Mouse (Mus musculus) kidney, embryonic 16.5 days (tissue): Measurements from ENCODE around the gene Usp7. TPM values are rescaled to one million over a fixed set of nuclear protein-coding genes. Genes with fewer than 3 reads are reported as not detected.

ENCODE experiments used
- ATAC-seq: fragments of 200-750 bp; cut with Nextera tagmentation; 2 replicates; pipeline ENCODE4 v1.8.0; 2017; ENCODE audit warnings: moderate TSS enrichment; ENCODE audit not compliant: low FRiP score, low TSS enrichment
- H3K27ac ChIP-seq: fragments of 300-500 bp; sonication (generic); 2 replicates; pipeline ENCODE4 v1.5.1; 2014; ENCODE audit warnings: low read length
- H3K27me3 ChIP-seq: fragments of 300-500 bp; sonication (generic); 2 replicates; pipeline ENCODE4 v1.6.1; 2014; ENCODE audit warnings: low read length, control low read depth, mixed read lengths; ENCODE audit not compliant: insufficient read depth
- H3K36me3 ChIP-seq: fragments of 300-500 bp; sonication (generic); 2 replicates; pipeline ENCODE4 v1.6.1; 2014; ENCODE audit warnings: low read length, control low read depth, mixed read lengths; ENCODE audit not compliant: insufficient read depth
- H3K4me1 ChIP-seq: fragments of 300-500 bp; sonication (generic); 2 replicates; pipeline ENCODE4 v1.6.1; 2014; ENCODE audit warnings: low read length, control low read depth, mixed read lengths; ENCODE audit not compliant: insufficient read depth
- H3K4me2 ChIP-seq: fragments of 300-500 bp; sonication (generic); replicated peaks from 2 replicates; pipeline ENCODE4 v1.6.1; 2014; ENCODE audit warnings: low read depth, low read length
- H3K4me3 ChIP-seq: fragments of 300-500 bp; sonication (generic); 2 replicates; pipeline ENCODE4 v1.5.1; 2014; ENCODE audit warnings: mild to moderate bottlenecking, low read length
- H3K9ac ChIP-seq: fragments of 300-500 bp; sonication (generic); replicated peaks from 2 replicates; pipeline ENCODE4 v1.6.1; 2014; ENCODE audit warnings: low read length
- H3K9me3 ChIP-seq: fragments of 300-500 bp; sonication (generic); 2 replicates; pipeline ENCODE4 v1.6.1; 2016; ENCODE audit warnings: low read length, control low read depth
- WGBS: fragments of 180-500 bp; shearing (Covaris S2); extraction: QIAGEN DNeasy Blood & Tissue Kit; methylation state at CpG from one replicate; pipeline ENCODE4 v1.1.7; 2014; 5-methylcytosine and 5-hydroxymethylcytosine counted together
- polyA plus RNA-seq: library from polyadenylated mRNA; unstranded; fragments of >200 nt; fragmentation: Nextera tagmentation; extraction: Ambion mirVana; gene quantifications from 2 replicates; pipeline ENCODE4 v1.2.1, GENCODE M21; 2015

Usp7 gene
- polyA plus RNA-seq, 1 experiment from 2014 or later, result 23.8 TPM

DNA sequence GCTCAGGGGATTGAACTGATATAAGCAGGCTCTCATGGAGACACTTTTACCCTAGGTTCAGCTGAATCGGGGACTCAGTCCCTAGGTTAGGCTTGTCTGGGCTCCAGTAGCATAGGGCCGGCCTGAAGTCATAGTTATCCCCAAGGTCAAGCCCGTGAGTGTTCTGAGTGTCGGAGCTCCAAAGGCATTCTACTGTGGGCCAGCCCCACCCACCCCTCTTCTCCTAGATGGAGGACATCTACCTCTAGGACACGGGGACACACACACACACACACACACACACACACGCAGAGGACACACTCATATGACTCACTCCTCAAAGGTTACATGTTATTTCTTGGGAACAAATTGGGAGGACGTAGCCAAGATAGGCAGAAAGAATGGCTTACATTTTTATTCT, 35.3 kb upstream of the Usp7 start:
- no peaks in the 10 kb centered on the region for H3K36me3 ChIP-seq
- peaks cover 18% of the 10 kb centered on the region for H3K4me1 ChIP-seq
- H3K9ac ChIP-seq, result no peak overlapping the region
- no peaks in the 10 kb centered on the region for H3K27me3 ChIP-seq
- no peak overlapping the region for H3K4me2 ChIP-seq
- no peak for ATAC-seq
- no peak overlapping the region for H3K27ac ChIP-seq
- no peak overlapping the region for H3K4me3 ChIP-seq
- H3K9me3 ChIP-seq, result no peaks in the 10 kb centered on the region
- 81% methylated on average over 7 of the region's 7 CpGs for WGBS

DNA sequence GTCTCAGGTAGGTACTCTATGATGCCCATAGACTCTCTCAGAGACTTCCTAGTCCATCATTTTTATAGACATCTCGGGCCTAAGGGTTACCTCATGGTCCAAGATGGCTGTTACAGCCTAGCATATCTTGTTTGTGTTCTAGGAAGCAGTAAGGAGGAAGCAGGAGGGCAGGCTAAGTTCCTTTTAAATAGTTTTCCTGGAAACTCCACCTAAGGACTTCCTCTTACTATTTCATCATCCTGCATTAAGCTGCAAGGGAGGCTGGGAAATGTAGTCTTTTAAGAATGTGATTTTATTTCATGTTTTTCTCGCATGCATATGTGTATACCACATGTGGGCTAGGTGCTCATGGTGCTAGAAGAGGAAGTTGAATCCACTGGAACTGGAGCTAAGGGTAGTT, 31.6 kb upstream of the Usp7 start:
- WGBS, result 61% methylated on average over 2 of the region's 2 CpGs
- Histone ChIP-seq H3K27me3 (no peaks in the 10 kb centered on the region), H3K4me3 (no peak overlapping the region), H3K36me3 (no peaks in the 10 kb centered on the region), H3K9ac (no peak overlapping the region), H3K4me2 (no peak overlapping the region), H3K27ac (no peak overlapping the region), H3K9me3 (no peaks in the 10 kb centered on the region), H3K4me1 (0 out of 2 replicates have a peak, but pooled peaks cover under 1% of the 10 kb centered on the region)
- no peak for ATAC-seq

DNA sequence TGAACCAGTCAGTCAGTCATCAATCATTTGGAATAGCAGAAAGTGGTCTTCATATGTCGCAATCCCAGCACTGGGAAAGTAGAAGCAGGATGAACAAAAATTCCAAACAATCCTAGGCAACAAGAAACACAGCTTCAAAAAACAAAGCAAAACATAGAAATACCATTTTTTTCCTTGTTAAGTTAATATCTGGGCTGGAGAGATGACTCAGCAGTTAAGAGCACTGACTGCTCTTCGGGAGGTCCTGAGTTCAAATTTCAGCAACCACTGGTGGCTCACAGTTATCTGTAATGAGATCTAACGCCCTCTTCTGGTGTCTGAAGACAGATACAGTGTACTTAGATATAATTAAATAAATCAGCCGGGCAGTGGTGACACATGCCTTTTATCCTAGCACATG, 30.5 kb upstream of the Usp7 start:
- H3K4me2 ChIP-seq, result no peak overlapping the region
- H3K9me3 ChIP-seq, result no peaks in the 10 kb centered on the region
- no peak for ATAC-seq
- H3K9ac ChIP-seq, result no peak overlapping the region
- WGBS, result 80% methylated on average over 4 of the region's 4 CpGs
- H3K27me3 ChIP-seq, result no peaks in the 10 kb centered on the region
- no peaks in the 10 kb centered on the region for H3K4me1 ChIP-seq
- no peak overlapping the region for H3K27ac ChIP-seq
- H3K4me3 ChIP-seq, result no peak overlapping the region
- no peaks in the 10 kb centered on the region for H3K36me3 ChIP-seq

DNA sequence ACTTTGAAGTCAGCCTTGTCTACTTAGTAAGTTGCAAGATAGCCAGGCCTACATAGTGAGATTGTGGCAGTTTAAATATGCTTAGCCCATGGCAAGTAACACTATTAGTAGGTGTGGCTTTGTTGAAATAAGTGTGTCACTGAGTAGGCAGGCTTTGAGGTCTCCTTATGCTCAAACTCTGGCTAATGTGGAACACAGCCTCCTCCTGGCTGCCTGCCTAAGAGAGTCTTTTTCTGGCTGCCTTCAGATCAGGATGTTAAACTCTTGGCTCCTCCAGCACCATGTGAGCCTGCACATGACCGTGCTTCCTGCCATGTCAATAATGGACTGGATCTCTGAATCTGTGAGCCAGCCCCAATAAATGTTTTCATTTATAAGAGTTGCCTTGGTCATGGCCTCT, 29.3 kb upstream of the Usp7 start:
- Histone ChIP-seq H3K9ac (no peak overlapping the region), H3K27ac (no peak overlapping the region), H3K9me3 (no peaks in the 10 kb centered on the region), H3K4me1 (no peaks in the 10 kb centered on the region), H3K4me2 (no peak overlapping the region), H3K4me3 (no peak overlapping the region), H3K36me3 (no peaks in the 10 kb centered on the region), H3K27me3 (no peaks in the 10 kb centered on the region)
- 80% methylated on average over 1 of the region's 1 CpGs for WGBS
- ATAC-seq, result no peak

DNA sequence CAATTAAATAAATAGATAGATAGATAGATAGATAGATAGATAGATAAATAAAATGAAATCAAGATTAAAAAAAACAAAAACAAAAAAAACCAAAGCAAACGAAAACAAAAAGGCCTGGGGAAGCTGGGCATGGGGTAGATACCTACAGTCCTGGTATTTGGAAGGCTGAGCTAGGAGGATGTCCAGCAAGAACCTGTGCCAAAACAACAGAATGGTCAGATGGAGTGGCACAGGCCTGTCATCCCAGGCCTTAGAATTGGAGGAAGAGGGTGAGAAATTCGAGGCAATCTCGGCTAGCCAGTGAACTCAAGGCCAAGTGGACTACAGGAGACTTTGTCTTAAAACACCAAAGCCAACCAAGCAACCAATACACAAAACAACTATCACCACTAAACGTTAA, 25.8 kb upstream of the Usp7 start:
- no peak overlapping the region for H3K9ac ChIP-seq
- no peaks in the 10 kb centered on the region for H3K4me1 ChIP-seq
- ATAC-seq, result no peak
- H3K27ac ChIP-seq, result no peak overlapping the region
- 76% methylated on average over 4 of the region's 4 CpGs for whole genome bisulfite sequencing
- H3K4me3 ChIP-seq, result no peak overlapping the region
- H3K36me3 ChIP-seq, result no peaks in the 10 kb centered on the region
- no peak overlapping the region for H3K4me2 ChIP-seq
- H3K27me3 ChIP-seq, result no peaks in the 10 kb centered on the region
- H3K9me3 ChIP-seq, result no peaks in the 10 kb centered on the region

DNA sequence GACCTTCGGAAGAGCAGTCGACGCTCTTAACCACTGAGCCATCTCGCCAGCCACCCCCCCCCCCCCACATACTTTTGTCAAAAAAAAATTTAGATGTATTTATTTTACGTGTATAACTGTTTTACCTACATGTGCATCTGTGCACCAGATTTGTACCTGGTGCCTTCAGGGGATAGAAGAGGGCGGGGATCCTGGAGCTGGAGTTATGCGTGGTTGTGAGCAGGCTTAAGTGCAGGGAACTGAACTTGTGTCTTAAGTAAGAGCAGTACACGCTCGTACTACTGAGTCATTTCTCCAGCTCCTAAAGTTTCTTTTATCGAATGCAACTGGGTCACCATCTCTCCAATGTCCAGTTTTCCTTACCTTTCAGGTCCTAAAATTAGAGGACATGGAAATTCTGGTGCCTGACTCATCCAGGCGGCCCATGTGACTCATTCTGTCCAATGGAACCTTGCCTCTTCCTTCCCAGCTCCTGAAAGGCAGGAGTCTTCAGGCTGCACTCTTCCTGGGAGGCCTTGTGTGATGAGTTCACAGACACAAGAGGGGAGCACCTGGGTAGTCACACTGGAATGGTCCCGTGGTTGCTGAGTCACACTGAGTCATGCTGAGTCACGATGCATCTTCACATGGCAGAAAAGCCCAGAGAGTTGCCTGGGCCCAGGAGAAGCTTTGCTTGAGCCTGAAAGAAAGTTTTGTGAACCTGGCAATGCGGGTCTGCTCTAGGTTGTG, 18.5 kb upstream of the Usp7 start:
- no peak overlapping the region for H3K4me3 ChIP-seq
- 91% methylated on average over 14 of the region's 14 CpGs for WGBS

DNA sequence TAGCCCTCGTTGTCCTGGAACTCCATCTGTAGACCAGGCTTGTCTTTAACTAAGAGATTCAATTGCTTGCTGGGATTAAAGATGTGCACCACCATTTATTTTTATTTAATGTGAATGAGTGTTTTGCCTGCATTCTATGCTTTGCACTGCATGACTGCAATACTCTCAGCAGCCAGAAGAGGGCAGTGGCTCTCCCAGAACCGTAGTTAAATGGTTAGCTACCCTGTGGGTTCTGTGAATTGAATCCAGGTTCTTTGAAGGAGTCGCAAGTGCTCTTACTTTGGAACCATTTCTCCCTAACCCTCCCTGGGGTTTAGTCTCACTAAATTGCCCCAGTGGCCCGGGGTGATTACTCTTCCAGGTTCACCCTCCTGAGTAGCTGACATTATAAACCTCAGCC, 14.6 kb upstream of the Usp7 start:
- 19% methylated on average over 4 of the region's 4 CpGs for WGBS
- Histone ChIP-seq H3K27ac (no peak overlapping the region), H3K27me3 (no peaks in the 10 kb centered on the region), H3K4me2 (no peak overlapping the region), H3K4me1 (no peaks in the 10 kb centered on the region), H3K9ac (no peak overlapping the region), H3K9me3 (no peaks in the 10 kb centered on the region), H3K4me3 (no peak overlapping the region), H3K36me3 (no peaks in the 10 kb centered on the region)
- ATAC-seq, result no peak

More for the DNA sequence above, 18.5 kb upstream of the Usp7 start:
- H3K27ac ChIP-seq, result no peak overlapping the region
- no peak overlapping the region for H3K4me2 ChIP-seq
- no peak overlapping the region for H3K9ac ChIP-seq
- H3K4me1 ChIP-seq, result no peaks in the 10 kb centered on the region
- no peaks in the 10 kb centered on the region for H3K9me3 ChIP-seq
- no peak for ATAC-seq
- H3K27me3 ChIP-seq, result no peaks in the 10 kb centered on the region
- H3K36me3 ChIP-seq, result no peaks in the 10 kb centered on the region

DNA sequence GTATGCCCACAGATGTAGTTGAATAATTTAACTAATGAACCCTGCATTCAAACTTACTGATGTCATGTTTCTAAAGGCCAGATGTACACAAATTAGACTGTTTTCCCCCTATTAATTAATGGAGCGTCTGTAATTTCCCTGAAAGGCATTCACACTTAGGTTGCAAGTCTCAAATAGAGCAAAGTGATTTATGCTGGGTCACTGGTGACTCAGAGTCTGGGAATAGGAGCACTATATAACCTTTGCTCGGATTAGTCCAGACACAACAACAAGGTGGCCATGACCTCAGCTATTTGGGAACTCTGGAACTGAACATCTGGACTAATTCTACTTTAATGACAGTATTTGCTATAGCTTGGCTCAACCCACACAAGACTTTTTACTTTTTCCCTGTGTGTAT, 3.8 kb upstream of the Usp7 start:
- ATAC-seq, result no peak
- Histone ChIP-seq H3K36me3 (no peaks in the 10 kb centered on the region), H3K4me2 (no peak overlapping the region), H3K9me3 (peaks cover 12% of the 10 kb centered on the region; the same call in 1 of the 2 replicates), H3K27ac (no peak overlapping the region), H3K4me1 (no peaks in the 10 kb centered on the region), H3K4me3 (no peak overlapping the region), H3K27me3 (no peaks in the 10 kb centered on the region), H3K9ac (no peak overlapping the region)
- WGBS, result 36% methylated on average over 2 of the region's 2 CpGs

DNA sequence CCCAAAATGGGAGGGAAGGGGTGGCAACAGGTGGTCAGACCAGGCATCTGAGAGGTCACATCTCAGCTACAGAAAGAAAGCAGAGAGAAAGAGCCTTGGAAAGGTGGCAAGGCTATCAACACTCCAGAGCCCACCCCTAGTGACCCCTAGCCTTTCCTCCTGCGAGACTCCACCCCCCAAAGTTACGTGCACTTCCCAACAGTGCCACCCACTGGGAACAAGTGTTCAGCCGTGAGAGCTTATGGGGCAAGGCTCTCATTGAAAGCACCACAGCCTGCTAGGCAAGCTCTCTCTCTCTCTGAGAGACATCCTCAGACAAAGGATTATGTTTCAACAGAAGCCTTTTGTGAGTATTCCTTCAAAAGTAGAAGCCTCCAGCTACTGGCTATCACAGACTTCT, 2.8 kb upstream of the Usp7 start:
- Histone ChIP-seq H3K27me3 (no peaks in the 10 kb centered on the region), H3K36me3 (no peaks in the 10 kb centered on the region), H3K4me1 (no peaks in the 10 kb centered on the region), H3K9ac (no peak overlapping the region), H3K9me3 (0 out of 2 replicates have a peak, but pooled peaks cover 4% of the 10 kb centered on the region), H3K4me3 (no peak overlapping the region), H3K27ac (no peak overlapping the region), H3K4me2 (no peak overlapping the region)
- no peak for ATAC-seq
- WGBS, result 5% methylated on average over 3 of the region's 3 CpGs

DNA sequence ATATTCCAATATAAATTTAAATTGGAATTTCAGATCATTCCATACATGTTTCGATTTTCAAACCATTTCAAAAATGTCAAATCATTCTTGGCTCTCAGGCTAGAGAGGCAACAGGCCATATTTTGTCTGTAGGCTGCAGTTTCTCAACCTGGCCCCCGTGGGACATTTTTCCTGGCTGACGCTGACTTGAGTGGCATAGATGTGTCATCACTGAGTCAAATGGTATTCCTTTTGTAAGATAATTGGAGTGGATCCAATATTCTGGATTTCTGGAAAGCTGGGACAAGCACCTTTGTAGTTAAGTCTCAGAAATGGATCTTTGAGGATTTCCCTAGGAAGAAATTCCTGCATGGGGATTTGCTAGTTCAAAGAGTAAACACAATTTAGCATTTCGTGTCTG, 1.2 kb downstream of the Usp7 start:
- no peaks in the 10 kb centered on the region for H3K36me3 ChIP-seq
- no peak overlapping the region for H3K27ac ChIP-seq
- no peak overlapping the region for H3K4me2 ChIP-seq
- H3K4me3 ChIP-seq, result no peak overlapping the region
- H3K9ac ChIP-seq, result no peak overlapping the region
- ATAC-seq, result no peak
- H3K9me3 ChIP-seq, result no peaks in the 10 kb centered on the region
- H3K4me1 ChIP-seq, result no peaks in the 10 kb centered on the region
- H3K27me3 ChIP-seq, result no peaks in the 10 kb centered on the region
- 84% methylated on average over 4 of the region's 4 CpGs for WGBS
